Mouse (Mus musculus) myocyte (in vitro differentiated cells): ENCODE measurements at regions not wholly inside any gene's neighbourhood (a gene's known extent, or its start where the extent isn't known, plus 50 kb on each side); places are given as distances from the start of the nearest gene placed in this dataset.

Experiments
- CEBPB ChIP-seq: IDR thresholded peaks from 2 replicates; pipeline ENCODE4 v1.6.1; 2011; ENCODE audit warnings: mild to moderate bottlenecking, moderate library complexity; ENCODE audit not compliant: poor library complexity, insufficient read depth, severe bottlenecking
- E2F4 ChIP-seq: IDR thresholded peaks from one replicate; pipeline ENCODE4 v1.6.1; 2011; ENCODE audit warnings: mild to moderate bottlenecking, control low read depth, moderate library complexity; ENCODE audit not compliant: insufficient read depth
- MAX ChIP-seq: IDR thresholded peaks from one replicate; pipeline ENCODE4 v1.6.1; 2011; ENCODE audit warnings: low read depth, mild to moderate bottlenecking, control low read depth
- MYOD1 ChIP-seq, 3 experiments: IDR thresholded peaks; one replicate each; pipeline ENCODE4 v1.6.1; 2011; ENCODE audit warnings: control low read depth in 2 of 3, low read depth in 2 of 3, mild to moderate bottlenecking in 2 of 3, moderate library complexity in 1 of 3; ENCODE audit not compliant: insufficient read length in 2 of 3, control insufficient read depth in 1 of 3
- MYOG ChIP-seq, 3 experiments: IDR thresholded peaks; one replicate each; pipeline ENCODE4 v1.6.1; 2011; ENCODE audit warnings: control low read depth in 2 of 3, low read depth in 2 of 3, mild to moderate bottlenecking in 2 of 3; ENCODE audit not compliant: insufficient read length in 2 of 3, control insufficient read depth in 1 of 3, insufficient read depth in 1 of 3
- POLR2A ChIP-seq: IDR thresholded peaks from one replicate; pipeline ENCODE4 v1.6.1; 2011; ENCODE audit warnings: low read depth, mild to moderate bottlenecking, control low read depth, moderate library complexity; ENCODE audit not compliant: insufficient read length
- REST ChIP-seq: IDR thresholded peaks from one replicate; pipeline ENCODE4 v1.6.1; 2011; ENCODE audit warnings: mild to moderate bottlenecking, control low read depth, moderate library complexity; ENCODE audit not compliant: insufficient read depth, insufficient read length
- SRF ChIP-seq: IDR thresholded peaks from one replicate; pipeline ENCODE4 v1.6.1; 2011; ENCODE audit warnings: low read depth; ENCODE audit not compliant: control insufficient read depth, insufficient read length
- TCF12 ChIP-seq: IDR thresholded peaks from one replicate; pipeline ENCODE4 v1.6.1; 2011; ENCODE audit warnings: mild to moderate bottlenecking, control low read depth; ENCODE audit not compliant: poor library complexity, insufficient read depth, severe bottlenecking
- TCF3 ChIP-seq: IDR thresholded peaks from one replicate; pipeline ENCODE4 v1.6.1; 2011; ENCODE audit warnings: low read depth, control low read depth; ENCODE audit not compliant: insufficient read length
- USF1 ChIP-seq: IDR thresholded peaks from one replicate; pipeline ENCODE4 v1.6.1; 2011; ENCODE audit warnings: low read depth, mild to moderate bottlenecking, control low read depth, moderate library complexity

- TF ChIP-seq POLR2A (no peak), REST (no peak), SRF (no peak), TCF12 (no peak), MAX (no peak), MYOG (IDR thresholded peaks at IDR 0.05; ENCODE audit: control insufficient read depth in 1 of 3, insufficient read depth in 1 of 3, insufficient read length in 2 of 3, low read depth in 2 of 3) (no peak), CEBPB (no peak), MYOD1 (IDR thresholded peaks at IDR 0.05; ENCODE audit: control insufficient read depth in 1 of 3, insufficient read length in 2 of 3, low read depth in 2 of 3) (no peak), E2F4 (no peak), USF1 (no peak), TCF3 (no peak)
These were observed 56.8 kb upstream of the Zfp507 start for GRCm38 (mm10) chr7:35859601-35860000.
